Mouse (Mus musculus) brain, embryonic 18.5 days (tissue): ENCODE measurements around the gene Sec23ip.
A peak's percentile ranks its signal among the peaks of the same experiment; 100 is the strongest.
"Not testable (repeated sequence)": the region's sequence is repeated elsewhere in the genome, so short reads cannot be mapped to it uniquely, and the experiment has no call there.

Experiments
- DNase-seq: peaks from one replicate; pipeline ENCODE4 v3.0.0-alpha.2; 2012; ENCODE audit warnings: low read depth, low spot score

Sec23ip gene

GRCm38 (mm10) chr7:128744684-128745485, at the start of gene Sec23ip:
Gene Sec23ip, plus strand, starts transcription at chr7:128744943.
- peak; percentile 98 for DNase-seq

- DNase-seq = not testable (repeated sequence)
Observed at GRCm38 (mm10) chr7:128699959-128700358, 44.8 kb upstream of the Sec23ip start.

GRCm38 (mm10) chr7:128705735-128706134, 39.0 kb upstream of the Sec23ip start:
- no peak for DNase-seq

GRCm38 (mm10) chr7:128717991-128718390, 26.8 kb upstream of the Sec23ip start:
- no peak for DNase-seq

- peak; percentile 68 for DNase-seq
Observed at GRCm38 (mm10) chr7:128724761-128725160, 20.0 kb upstream of the Sec23ip start.

GRCm38 (mm10) chr7:128725189-128725588, 19.6 kb upstream of the Sec23ip start:
- no peak for DNase-seq

GRCm38 (mm10) chr7:128726999-128727398, 17.7 kb upstream of the Sec23ip start:
- DNase-seq = no peak

GRCm38 (mm10) chr7:128727701-128728100, 17.0 kb upstream of the Sec23ip start:
- no peak for DNase-seq

GRCm38 (mm10) chr7:128728738-128729137, 16.0 kb upstream of the Sec23ip start:
- no peak for DNase-seq

- DNase-seq = no peak
Observed at GRCm38 (mm10) chr7:128731585-128731984, 13.2 kb upstream of the Sec23ip start.

GRCm38 (mm10) chr7:128738041-128738440, 6.7 kb upstream of the Sec23ip start:
- DNase-seq = no peak

GRCm38 (mm10) chr7:128739116-128739461, 5.7 kb upstream of the Sec23ip start:
- no peak for DNase-seq

GRCm38 (mm10) chr7:128739462-128740277, 5.1 kb upstream of the Sec23ip start:
- no peak for DNase-seq

- peak; percentile 86 for DNase-seq
Observed at GRCm38 (mm10) chr7:128740334-128740733, 4.4 kb upstream of the Sec23ip start, which contains the start of gene Mcmbp. Gene Mcmbp, minus strand, starts transcription at chr7:128740495.

- DNase-seq = no peak
Observed at GRCm38 (mm10) chr7:128743898-128744297, 845 bp upstream of the Sec23ip start.

- DNase-seq = no peak
Observed at GRCm38 (mm10) chr7:128746151-128746550, 1.4 kb downstream of the Sec23ip start.

- no peak for DNase-seq
Observed at GRCm38 (mm10) chr7:128748758-128749157, 4.0 kb downstream of the Sec23ip start.

- no peak for DNase-seq
Observed at GRCm38 (mm10) chr7:128750296-128750695, 5.6 kb downstream of the Sec23ip start.

- DNase-seq = no peak
Observed at GRCm38 (mm10) chr7:128752012-128752411, 7.3 kb downstream of the Sec23ip start.

- no peak for DNase-seq
Observed at GRCm38 (mm10) chr7:128755396-128755795, 10.7 kb downstream of the Sec23ip start.

GRCm38 (mm10) chr7:128758948-128759347, 14.2 kb downstream of the Sec23ip start:
- no peak for DNase-seq

GRCm38 (mm10) chr7:128766696-128767095, 22.0 kb downstream of the Sec23ip start:
- DNase-seq = no peak

- DNase-seq = no peak
Observed at GRCm38 (mm10) chr7:128777201-128777600, 32.5 kb downstream of the Sec23ip start.
